Mouse (Mus musculus) telencephalon, adult 2 months (tissue): ENCODE measurements around the gene 2210011C24Rik.
"Not testable (repeated sequence)": the region's sequence is repeated elsewhere in the genome, so short reads cannot be mapped to it uniquely, and the experiment has no call there.

Experiments used
- DNase-seq: peaks from one replicate; pipeline ENCODE4 v3.0.0-alpha.2; 2011; ENCODE audit warnings: low read depth, low spot score

2210011C24Rik gene

GRCm38 (mm10) chr8:83994030-83994429, 17.9 kb downstream of the 2210011C24Rik start:
- DNase-seq = no peak

GRCm38 (mm10) chr8:83992488-83992887, 19.5 kb downstream of the 2210011C24Rik start:
- DNase-seq = no peak

- no peak for DNase-seq
Measured at GRCm38 (mm10) chr8:83990170-83990569, 21.8 kb downstream of the 2210011C24Rik start.

- DNase-seq = no peak
Measured at GRCm38 (mm10) chr8:83989243-83989642, 22.7 kb downstream of the 2210011C24Rik start.

GRCm38 (mm10) chr8:83983222-83983621, 28.7 kb downstream of the 2210011C24Rik start:
- DNase-seq = not testable (repeated sequence)

GRCm38 (mm10) chr8:83982449-83982848, 29.5 kb downstream of the 2210011C24Rik start:
- no peak for DNase-seq

- DNase-seq = no peak
Measured at GRCm38 (mm10) chr8:83981533-83981932, 30.4 kb downstream of the 2210011C24Rik start.

- DNase-seq = no peak
Measured at GRCm38 (mm10) chr8:83980845-83981244, 31.1 kb downstream of the 2210011C24Rik start.

- no peak for DNase-seq
Measured at GRCm38 (mm10) chr8:83980250-83980649, 31.7 kb downstream of the 2210011C24Rik start.

- DNase-seq = no peak
Measured at GRCm38 (mm10) chr8:83978200-83978599, 33.8 kb downstream of the 2210011C24Rik start.

- no peak for DNase-seq
Measured at GRCm38 (mm10) chr8:83977646-83978045, 34.3 kb downstream of the 2210011C24Rik start.

GRCm38 (mm10) chr8:83976779-83977350, 35.1 kb downstream of the 2210011C24Rik start:
- DNase-seq = no peak

GRCm38 (mm10) chr8:83976101-83976630, 35.8 kb downstream of the 2210011C24Rik start:
- no peak for DNase-seq

GRCm38 (mm10) chr8:83974521-83974920, 37.5 kb downstream of the 2210011C24Rik start:
- no peak for DNase-seq

GRCm38 (mm10) chr8:83973161-83974031, 38.6 kb downstream of the 2210011C24Rik start:
- no peak for DNase-seq

- DNase-seq = peak; percentile 99
Measured at GRCm38 (mm10) chr8:83972150-83973120, 39.5 kb downstream of the 2210011C24Rik start, which contains the start of gene Prkaca. Prkaca (plus strand) TSS chr8:83972993.

GRCm38 (mm10) chr8:83971661-83972060, 40.3 kb downstream of the 2210011C24Rik start:
- no peak for DNase-seq

GRCm38 (mm10) chr8:83971121-83971520, 40.9 kb downstream of the 2210011C24Rik start:
- DNase-seq = no peak

GRCm38 (mm10) chr8:83967701-83968100, 44.3 kb downstream of the 2210011C24Rik start:
- no peak for DNase-seq

- no peak for DNase-seq
Measured at GRCm38 (mm10) chr8:83964015-83964765, 47.8 kb downstream of the 2210011C24Rik start.
